Mouse (Mus musculus) ZHBTc4 (cell line): ENCODE results near the gene Olfr110.
A peak's percentile ranks its signal among the peaks of the same experiment; 100 is the strongest.
"Not testable (repeated sequence)": the region's sequence is repeated elsewhere in the genome, so short reads cannot be mapped to it uniquely, and the experiment has no call there.

Experiments
- DNase-seq: peaks from one replicate; pipeline ENCODE4 v3.0.0-alpha.2; 2011; ENCODE audit warnings: low read depth, low spot score

Gene Olfr110

DNA sequence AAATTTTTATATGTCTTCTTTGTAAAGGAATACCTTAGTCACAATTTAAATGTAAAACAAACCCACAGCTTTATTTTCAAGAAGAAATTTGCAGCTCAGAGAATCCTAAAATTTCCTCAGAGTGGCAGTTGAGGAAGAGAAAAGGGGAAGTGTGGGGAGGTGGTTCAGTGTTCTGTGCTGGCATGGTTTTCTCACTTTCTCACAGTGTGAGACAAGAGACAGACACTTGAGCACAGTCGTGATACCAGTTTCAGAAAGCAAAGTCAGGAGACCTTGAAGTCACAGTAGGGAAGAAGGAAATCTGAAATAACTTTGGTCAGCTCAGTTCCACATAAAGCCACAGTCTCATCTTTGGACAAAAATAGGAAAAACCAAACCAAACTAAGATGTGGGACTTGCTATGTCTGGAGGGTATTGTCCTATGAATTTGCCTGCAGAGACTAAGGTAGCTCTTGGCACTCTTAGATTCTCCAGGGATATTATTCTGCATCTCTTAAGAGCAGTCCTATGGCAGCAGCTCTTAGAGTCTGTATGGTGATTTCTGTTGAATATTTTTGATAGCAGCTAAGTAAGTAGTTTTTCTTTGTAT is at the start of gene Olfr110:
TSS of gene Olfr110 (plus strand) at position 539 of the 589 bp plus-strand sequence.
- no peak for DNase-seq

- DNase-seq = no peak
These were observed 47.1 kb upstream of the Olfr110 start, which contains the start of gene Olfr108 for GRCm38 (mm10) chr17:37445180-37445579. Gene Olfr108, plus strand, starts transcription at chr17:37445480.

DNA sequence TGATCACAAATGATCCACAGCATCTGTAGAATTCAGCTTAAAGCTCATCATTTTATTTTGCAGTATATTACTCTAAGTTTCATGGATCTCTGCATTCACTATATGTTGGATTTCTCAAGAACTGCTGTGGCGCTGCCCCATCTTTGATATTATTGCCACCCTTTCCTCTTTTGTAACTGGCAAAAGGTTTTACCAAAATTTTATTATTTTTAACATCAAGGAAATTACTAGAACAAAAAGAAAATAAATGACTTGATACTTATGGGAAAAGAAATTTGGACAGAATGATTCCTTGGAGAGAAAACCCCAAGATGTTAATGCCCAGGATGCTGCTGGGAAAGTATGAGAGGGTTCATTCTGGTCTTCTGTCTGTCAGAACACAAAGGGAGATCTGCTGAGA is 33.7 kb upstream of the Olfr110 start, which contains the start of gene Olfr109:
TSS of gene Olfr109 (plus strand) at position 301 of the 400 bp plus-strand sequence.
- no peak for DNase-seq

DNA sequence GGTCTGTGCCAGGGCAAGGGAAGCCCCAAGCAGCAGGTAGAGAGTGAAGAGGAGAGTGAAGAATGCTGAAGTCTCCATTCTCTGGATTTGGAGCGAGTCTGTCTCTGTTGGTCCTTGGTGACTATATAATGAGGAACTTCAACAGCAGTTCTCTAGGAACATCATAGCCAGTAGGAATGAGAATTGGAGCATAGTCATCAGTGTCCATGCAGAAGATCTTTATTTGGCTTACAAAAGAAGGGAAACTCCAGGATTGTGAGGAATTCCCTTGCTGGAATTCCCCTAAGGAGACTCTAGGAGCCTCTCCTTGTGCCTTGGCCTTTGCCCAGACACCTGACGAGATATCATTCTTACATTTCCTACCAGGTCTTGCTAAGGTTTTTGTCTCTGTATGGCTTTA is 8.8 kb upstream of the Olfr110 start, which contains the start of gene H2-M2:
TSS of gene H2-M2 (minus strand) at position 101 of the 400 bp plus-strand sequence.
- DNase-seq = peak; percentile 23

GRCm38 (mm10) chr17:37507730-37508129 is 15.5 kb downstream of the Olfr110 start, which contains the start of gene Olfr111:
Gene Olfr111, plus strand, starts transcription at chr17:37508030.
- DNase-seq = no peak

DNA sequence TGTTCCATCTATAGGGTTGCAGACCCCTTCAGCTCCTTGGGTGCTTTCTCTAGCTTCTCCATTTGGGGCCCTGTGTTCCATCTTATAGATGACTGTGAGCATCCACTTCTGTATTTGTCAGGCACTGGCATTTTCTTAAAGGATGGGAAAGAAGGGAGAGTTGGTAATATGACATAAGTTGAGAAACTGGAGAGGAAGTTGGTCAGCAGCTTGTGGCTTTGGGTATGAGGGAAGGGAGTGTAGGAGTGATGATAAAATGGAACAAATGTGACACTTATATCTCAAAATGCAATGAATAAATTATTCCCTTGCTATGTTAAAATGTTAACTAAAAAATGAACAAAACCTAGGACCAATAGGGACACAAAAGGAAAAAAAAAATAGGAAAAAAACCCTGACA is 32.3 kb downstream of the Olfr110 start:
- DNase-seq = not testable (repeated sequence)

- not testable (repeated sequence) for DNase-seq
These were observed 33.2 kb downstream of the Olfr110 start for GRCm38 (mm10) chr17:37525427-37525826.

GRCm38 (mm10) chr17:37535173-37535572 is 42.9 kb downstream of the Olfr110 start:
- peak; percentile 63 for DNase-seq

- DNase-seq = not testable (repeated sequence)
These were observed 46.1 kb downstream of the Olfr110 start for GRCm38 (mm10) chr17:37538416-37538815.

- DNase-seq = no peak
These were observed 49.3 kb downstream of the Olfr110 start for GRCm38 (mm10) chr17:37541454-37542119.

DNA sequence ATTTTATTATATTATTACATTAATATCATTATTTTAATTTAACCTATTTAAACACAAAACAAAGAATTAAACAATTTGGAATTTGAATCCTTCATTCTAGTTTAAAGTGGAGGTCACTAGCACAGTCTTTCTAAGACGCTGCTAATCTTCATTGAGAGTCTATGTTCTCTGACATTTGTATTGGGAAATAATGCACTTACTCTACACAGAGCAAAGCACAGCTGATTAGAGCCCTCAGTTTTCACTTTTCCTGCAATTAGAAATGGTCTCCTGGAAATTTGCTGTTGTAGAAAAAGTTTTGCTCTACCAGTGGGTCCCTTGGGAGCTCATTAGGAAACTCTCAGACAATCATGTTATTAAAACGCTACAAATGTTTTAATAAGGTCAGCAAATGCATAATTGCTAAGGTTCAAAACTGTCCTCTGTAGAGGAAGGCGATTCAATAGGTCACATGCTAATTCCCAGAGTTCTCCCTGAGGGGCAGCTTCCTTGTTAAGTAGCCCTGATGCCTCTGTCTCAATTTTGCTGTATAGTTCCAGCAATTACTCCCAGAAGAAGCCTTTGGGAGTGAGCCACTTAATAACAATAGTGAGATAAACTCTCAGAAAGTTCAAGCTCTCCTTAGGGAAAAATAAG is 51.6 kb downstream of the Olfr110 start:
- DNase-seq = no peak
